Mouse (Mus musculus) limb, embryonic 14.5 days (tissue): ENCODE measurements around the gene Ccdc171. TPM values are rescaled to one million over a fixed set of nuclear protein-coding genes. Genes with fewer than 3 reads are reported as not detected.
"Not testable (repeated sequence)": the region's sequence is repeated elsewhere in the genome, so short reads cannot be mapped to it uniquely, and the experiment has no call there.

Experiments used
- ATAC-seq: fragments of 200-750 bp; cut with Nextera tagmentation; 2 replicates; pipeline ENCODE4 v1.8.0; 2017; ENCODE audit warnings: low read depth, moderate number of reproducible peaks, moderate TSS enrichment; ENCODE audit not compliant: low FRiP score
- DNase-seq: peaks from one replicate; pipeline ENCODE4 v3.0.0-alpha.2; 2015; ENCODE audit warnings: low spot score
- H3K27ac ChIP-seq: fragments of 300-500 bp; sonication (generic); replicated peaks from 2 replicates; pipeline ENCODE4 v1.5.1; 2014; ENCODE audit warnings: low read depth, mild to moderate bottlenecking, low read length, moderate library complexity, mixed read lengths
- H3K27me3 ChIP-seq: fragments of 300-500 bp; sonication (generic); 2 replicates; pipeline ENCODE4 v1.6.1; 2014; ENCODE audit warnings: low read length, mixed read lengths; ENCODE audit not compliant: control insufficient read depth, insufficient read depth
- H3K36me3 ChIP-seq: fragments of 300-500 bp; sonication (generic); 2 replicates; pipeline ENCODE4 v1.6.1; 2014; ENCODE audit warnings: mild to moderate bottlenecking, low read length, moderate library complexity, mixed read lengths; ENCODE audit not compliant: control insufficient read depth, insufficient read depth
- H3K4me1 ChIP-seq: fragments of 300-500 bp; sonication (generic); 2 replicates; pipeline ENCODE4 v1.6.1; 2014; ENCODE audit warnings: antibody characterized with exemption, low read length, mixed read lengths; ENCODE audit not compliant: control insufficient read depth, insufficient read depth
- H3K4me2 ChIP-seq: fragments of 300-500 bp; sonication (generic); replicated peaks from 2 replicates; pipeline ENCODE4 v1.6.1; 2014; ENCODE audit warnings: low read depth, mild to moderate bottlenecking, low read length, moderate library complexity; ENCODE audit not compliant: severe bottlenecking
- H3K4me3 ChIP-seq: fragments of 300-500 bp; sonication (generic); replicated peaks from 2 replicates; pipeline ENCODE4 v1.5.1; 2014; ENCODE audit warnings: low read length
- H3K9ac ChIP-seq: fragments of 300-500 bp; sonication (generic); 2 replicates; pipeline ENCODE4 v1.6.1; 2014; ENCODE audit warnings: mild to moderate bottlenecking, low read depth, low read length, moderate library complexity; ENCODE audit not compliant: severe bottlenecking
- H3K9me3 ChIP-seq: fragments of 300-500 bp; sonication (generic); 2 replicates; pipeline ENCODE4 v1.6.1; 2016; ENCODE audit warnings: low read length; ENCODE audit not compliant: control insufficient read depth
- POLR2A ChIP-seq: fragments of 200-500 bp; IDR thresholded peaks from 2 replicates; pipeline ENCODE4 v1.8.0; 2012; ENCODE audit warnings: inconsistent platforms, mild to moderate bottlenecking, moderate library complexity, borderline replicate concordance; ENCODE audit not compliant: insufficient read depth, insufficient read length; ENCODE audit errors: extremely low read depth
- WGBS: fragments of 180-500 bp; shearing (Covaris S2); extraction: QIAGEN DNeasy Blood & Tissue Kit; methylation state at CpG from one replicate; pipeline ENCODE4 v1.1.7; 2014; 5-methylcytosine and 5-hydroxymethylcytosine counted together
- polyA plus RNA-seq, 2 experiments: library from polyadenylated mRNA; depleted of rRNA in 1 of 2; stranded (reverse) in 1 of 2; unstranded in 1 of 2; fragments of >200 nt; fragmentation: Nextera tagmentation in 1 of 2; extraction: Ambion mirVana in 1 of 2; gene quantifications; 2 replicates each; pipeline versions ENCODE4 v1.2.1 to v1.2.3; 2012 to 2014

Gene Ccdc171
- polyA plus RNA-seq, 2 experiments: 4.1 to 5.0 TPM

DNA sequence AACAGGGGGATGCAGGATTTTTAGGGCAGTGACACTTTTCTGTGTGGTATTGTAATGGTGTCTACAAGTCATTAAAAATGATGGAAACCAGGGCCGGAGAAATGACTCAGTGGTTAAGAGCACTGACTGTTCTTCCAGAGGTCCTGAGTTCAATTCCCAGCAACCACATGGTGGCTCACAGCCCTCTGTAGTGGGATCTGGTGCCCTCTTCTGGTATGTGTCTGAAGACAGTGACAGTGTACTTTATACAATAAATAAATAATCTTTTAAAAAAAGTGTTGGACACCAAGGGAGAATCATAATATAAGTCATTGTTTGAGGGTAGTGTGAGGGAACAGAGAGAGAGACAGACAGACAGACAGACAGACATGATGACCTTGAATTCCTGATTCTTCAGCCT lies 32.2 kb upstream of the Ccdc171 start:
- Histone ChIP-seq H3K4me2 (no peak overlapping the region), H3K4me3 (no peak overlapping the region), H3K27ac (no peak overlapping the region), H3K4me1 (peaks cover 4% of the 10 kb centered on the region; the same call in 1 of the 2 replicates), H3K9ac (no peak overlapping the region), H3K36me3 (no peaks in the 10 kb centered on the region), H3K9me3 (no peaks in the 10 kb centered on the region), H3K27me3 (no peaks in the 10 kb centered on the region)
- no peak for TF ChIP-seq POLR2A
- DNase-seq (no peak), ATAC-seq (no peak)
- 92% methylated on average over 1 of the region's 1 CpGs for WGBS

DNA sequence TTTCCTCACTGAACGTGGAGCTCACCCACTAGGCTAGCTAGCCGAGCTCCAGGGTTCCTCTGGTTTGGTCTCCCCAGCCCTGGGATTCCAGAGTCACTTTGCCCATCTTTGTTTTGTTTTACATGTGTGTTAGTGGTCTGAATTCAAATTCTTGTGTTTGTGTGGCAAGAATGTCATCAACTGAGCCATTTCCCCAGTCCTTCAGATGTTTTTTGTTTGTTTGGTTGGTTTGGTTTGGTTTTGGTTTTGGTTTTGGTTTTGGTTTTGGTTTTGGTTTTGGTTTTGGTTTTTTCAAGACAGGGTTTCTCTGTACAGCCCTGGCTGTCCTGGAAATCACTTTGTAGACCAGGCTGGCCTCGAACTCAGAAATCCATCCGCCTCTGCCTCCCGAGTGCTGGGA lies 28.3 kb upstream of the Ccdc171 start:
- 93% methylated on average over 5 of the region's 5 CpGs for WGBS
- not testable (repeated sequence) for ATAC-seq, H3K36me3 ChIP-seq

DNA sequence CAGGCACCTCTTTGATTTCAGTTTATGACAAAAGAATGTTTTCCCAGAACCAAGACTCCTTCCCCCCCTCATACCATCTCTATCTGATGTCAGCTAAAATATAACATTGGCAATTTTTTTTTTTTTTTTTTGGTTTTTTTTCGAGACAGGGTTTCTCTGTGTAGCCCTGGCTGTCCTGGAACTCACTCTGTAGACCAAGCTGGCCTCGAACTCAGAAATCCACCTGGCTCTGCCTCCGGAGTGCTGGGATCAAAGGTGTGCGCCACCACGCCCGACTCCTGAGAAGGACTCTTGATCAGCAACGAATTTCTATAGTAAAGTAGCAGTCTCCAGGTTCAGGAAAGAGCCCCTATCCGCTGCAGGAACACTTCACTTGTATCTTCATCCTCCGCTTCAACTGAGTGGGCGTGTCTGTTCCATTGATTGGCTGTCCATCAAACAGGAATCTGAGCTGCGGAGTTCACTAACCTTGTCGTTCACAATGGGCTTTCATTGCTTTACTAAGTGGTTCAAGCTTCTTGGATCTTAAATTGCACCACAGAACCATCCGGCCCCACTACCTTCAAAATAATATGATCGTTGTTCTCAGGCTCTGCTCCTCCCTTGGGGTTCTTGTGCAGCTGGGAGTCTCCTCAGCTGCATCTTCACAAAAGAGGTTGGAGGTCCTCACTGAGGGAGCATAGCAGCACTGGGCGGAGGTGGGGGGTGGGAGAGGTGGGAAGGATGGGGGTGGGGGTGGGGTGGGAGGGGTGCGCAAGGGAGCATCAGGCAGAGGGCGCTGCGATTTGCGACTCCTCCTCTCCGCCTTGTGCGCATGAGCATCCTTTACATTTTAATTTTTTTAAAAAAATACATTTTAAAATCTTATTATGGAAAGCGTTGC lies 24.9 kb upstream of the Ccdc171 start:
- DNase-seq: peak; percentile 11
- no peak for TF ChIP-seq POLR2A
- peak; percentile 47 for ATAC-seq

More for the DNA sequence above, 28.3 kb upstream of the Ccdc171 start:
- not testable (repeated sequence) for H3K27ac ChIP-seq, H3K4me1 ChIP-seq, H3K9me3 ChIP-seq, H3K27me3 ChIP-seq, DNase-seq, H3K4me3 ChIP-seq, H3K4me2 ChIP-seq, H3K9ac ChIP-seq

DNA sequence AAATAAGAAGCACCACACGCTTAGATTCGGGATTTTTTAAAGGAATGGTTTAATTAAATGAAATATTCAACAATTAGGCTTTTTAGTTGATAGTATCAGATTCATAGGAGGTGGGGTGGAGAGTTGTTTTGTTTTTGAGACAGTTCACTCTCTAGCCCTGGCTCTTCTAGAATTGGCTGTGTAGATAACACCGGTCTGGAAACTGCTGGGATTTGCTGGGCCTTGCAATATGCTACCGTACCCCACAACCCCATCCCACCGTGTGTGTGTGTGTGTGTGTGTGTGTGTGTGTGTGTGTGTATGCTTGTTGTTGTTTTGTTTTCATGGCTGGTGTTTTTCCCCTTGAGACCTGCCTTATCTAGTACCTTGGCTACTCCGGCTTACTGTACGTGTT lies 24.3 kb upstream of the Ccdc171 start:
- Histone ChIP-seq H3K9me3 (no peaks in the 10 kb centered on the region), H3K4me3 (peak overlapping the region; percentile 28), H3K27me3 (no peaks in the 10 kb centered on the region), H3K4me1 (no peaks in the 10 kb centered on the region), H3K36me3 (no peaks in the 10 kb centered on the region), H3K4me2 (peak overlapping the region; percentile 57), H3K9ac (0 out of 2 replicates have a peak overlapping the region, but pooled peaks have one; percentile 7), H3K27ac (no peak overlapping the region)
- 33% methylated on average over 7 of the region's 7 CpGs for WGBS
- TF ChIP-seq POLR2A: no peak
- DNase-seq (no peak), ATAC-seq (no peak)

More for the DNA sequence above, 24.9 kb upstream of the Ccdc171 start:
- WGBS: 11% methylated on average over 22 of the region's 22 CpGs
- no peaks in the 10 kb centered on the region for H3K4me1 ChIP-seq
- 0 out of 2 replicates have a peak overlapping the region, but pooled peaks have one; percentile 7 for H3K9ac ChIP-seq
- peak overlapping the region; percentile 28 for H3K4me3 ChIP-seq
- H3K4me2 ChIP-seq: peak overlapping the region; percentile 57
- no peaks in the 10 kb centered on the region for H3K36me3 ChIP-seq
- no peak overlapping the region for H3K27ac ChIP-seq
- H3K27me3 ChIP-seq: no peaks in the 10 kb centered on the region
- no peaks in the 10 kb centered on the region for H3K9me3 ChIP-seq

DNA sequence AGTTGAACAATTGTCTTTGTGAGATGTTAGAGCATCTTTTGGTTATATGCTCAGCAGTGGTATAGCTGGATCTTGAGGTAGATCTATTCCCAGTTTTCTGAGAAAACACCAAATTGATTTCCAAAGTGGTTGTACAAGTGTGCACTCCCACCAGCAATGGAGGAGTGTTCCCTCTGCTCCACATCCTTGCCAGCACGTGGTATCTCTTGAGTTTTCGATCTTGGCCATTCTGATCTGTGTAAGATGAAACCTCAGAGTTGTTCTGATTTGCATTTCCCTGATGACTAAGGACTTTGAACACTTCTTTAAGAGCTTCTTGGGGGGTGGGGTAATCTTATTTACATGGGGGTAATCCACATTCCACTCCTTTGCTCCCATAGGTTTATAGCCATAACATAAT lies 15.7 kb upstream of the Ccdc171 start:
- ATAC-seq: no peak
- WGBS: 41% methylated on average over 2 of the region's 2 CpGs
- H3K4me2 ChIP-seq: no peak overlapping the region
- no peak for DNase-seq
- no peak overlapping the region for H3K9ac ChIP-seq
- no peaks in the 10 kb centered on the region for H3K36me3 ChIP-seq
- H3K4me3 ChIP-seq: no peak overlapping the region
- H3K27me3 ChIP-seq: no peaks in the 10 kb centered on the region
- H3K27ac ChIP-seq: no peak overlapping the region
- no peak for TF ChIP-seq POLR2A
- no peaks in the 10 kb centered on the region for H3K9me3 ChIP-seq
- no peaks in the 10 kb centered on the region for H3K4me1 ChIP-seq
